Mouse (Mus musculus): ENCODE results near the gene Madd.
"Not testable (repeated sequence)": the region's sequence is repeated elsewhere in the genome, so short reads cannot be mapped to it uniquely, and the experiment has no call there.

Gene Madd

DNA sequence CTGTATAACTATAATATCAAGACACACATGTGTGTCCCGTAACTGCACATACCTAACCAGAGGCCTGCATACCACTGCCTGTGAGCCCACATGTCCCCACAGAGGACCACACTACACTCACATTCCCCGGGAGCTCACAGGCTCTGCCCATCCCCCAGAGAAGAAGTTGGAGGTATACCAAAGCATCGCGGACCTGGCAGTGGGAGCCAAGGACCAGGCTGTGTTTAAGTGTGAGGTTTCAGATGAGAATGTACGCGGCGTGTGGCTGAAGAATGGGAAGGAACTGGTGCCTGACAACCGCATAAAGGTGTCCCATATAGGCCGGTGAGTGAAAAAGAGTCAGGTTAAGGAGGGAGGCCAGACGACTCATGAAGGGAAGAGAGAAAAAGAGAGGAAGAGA, 58.5 kb downstream of the Madd start:
- no peak for DNase-seq (ENCODE audit: low read depth, low spot score)

DNA sequence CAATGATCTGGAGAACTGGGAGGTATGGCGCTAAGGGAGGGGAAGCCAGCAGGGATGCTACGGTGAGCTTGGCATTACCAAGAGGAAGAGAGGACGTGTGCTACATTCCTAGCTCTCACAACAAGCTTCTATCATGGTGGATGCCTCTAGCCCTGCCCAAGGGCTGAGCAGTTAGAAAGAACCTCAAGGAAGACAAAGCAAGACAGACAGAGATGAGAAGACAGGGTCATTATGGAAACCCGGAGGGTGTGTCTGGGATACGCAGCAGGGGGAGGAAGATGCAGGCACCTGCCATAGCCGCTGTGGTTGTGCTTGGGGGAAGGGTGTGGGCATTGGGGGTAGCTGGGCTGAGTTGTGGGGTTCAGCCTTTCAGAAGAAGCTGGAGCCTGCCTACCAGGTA, 60.1 kb downstream of the Madd start:
- DNase-seq (ENCODE audit: low read depth, low spot score): peak; percentile 46

DNA sequence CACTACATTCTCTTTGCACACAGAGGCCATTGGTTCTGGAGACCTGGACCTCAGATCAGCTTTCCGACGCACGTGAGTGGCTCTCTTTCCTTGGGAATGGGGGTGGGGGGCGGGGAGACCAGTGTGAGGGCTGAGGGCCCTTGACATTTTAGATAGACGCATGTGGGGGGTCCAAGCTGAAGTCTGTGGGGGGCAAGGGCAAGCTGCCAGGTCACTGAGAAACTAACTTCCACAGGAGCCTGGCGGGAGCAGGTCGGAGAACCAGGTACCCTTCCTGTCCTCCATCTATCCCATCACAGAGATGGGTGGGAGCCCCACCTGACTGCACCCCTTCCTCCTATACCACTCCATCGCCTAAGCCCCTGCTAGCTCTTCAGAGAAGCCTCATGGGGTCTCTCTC, 62.1 kb downstream of the Madd start:
- DNase-seq (ENCODE audit: low read depth, low spot score): no peak

DNA sequence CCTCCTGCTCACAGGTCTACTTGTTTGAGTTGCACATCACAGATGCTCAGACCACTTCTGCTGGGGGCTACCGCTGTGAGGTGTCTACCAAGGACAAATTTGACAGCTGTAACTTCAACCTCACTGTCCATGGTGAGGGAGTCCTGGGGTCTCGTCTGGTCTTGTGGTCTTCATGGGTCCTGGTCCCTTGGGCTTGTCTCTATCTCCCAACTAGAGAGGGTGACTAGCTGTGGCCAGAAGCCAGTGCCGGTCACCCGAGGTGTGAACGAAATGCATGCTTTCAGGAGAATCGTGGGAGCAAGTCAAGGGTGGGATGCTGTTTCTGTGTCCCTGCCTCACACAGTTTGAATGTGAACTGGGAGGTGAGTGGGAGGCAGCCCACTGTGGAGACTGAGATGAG, 62.6 kb downstream of the Madd start:
- no peak for DNase-seq (ENCODE audit: low read depth, low spot score)

DNA sequence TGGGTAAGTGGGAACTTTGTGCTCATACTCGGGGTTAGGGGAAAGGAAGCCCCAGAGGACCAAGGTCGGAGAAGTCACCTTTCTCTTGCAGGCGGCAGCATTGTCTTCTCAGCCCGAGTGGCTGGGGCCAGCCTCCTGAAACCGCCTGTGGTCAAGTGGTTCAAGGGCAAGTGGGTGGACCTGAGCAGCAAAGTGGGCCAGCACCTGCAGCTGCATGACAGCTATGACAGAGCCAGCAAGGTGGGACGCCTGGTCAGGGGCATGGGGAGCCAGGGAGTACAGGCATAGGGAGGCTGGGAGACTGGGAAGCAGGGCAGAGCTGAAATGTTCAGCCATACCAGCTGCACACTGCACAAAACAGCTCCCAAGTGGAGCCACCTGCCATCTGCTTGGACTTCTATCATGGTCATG, 63.4 kb downstream of the Madd start:
- DNase-seq (ENCODE audit: low read depth, low spot score): no peak

DNA sequence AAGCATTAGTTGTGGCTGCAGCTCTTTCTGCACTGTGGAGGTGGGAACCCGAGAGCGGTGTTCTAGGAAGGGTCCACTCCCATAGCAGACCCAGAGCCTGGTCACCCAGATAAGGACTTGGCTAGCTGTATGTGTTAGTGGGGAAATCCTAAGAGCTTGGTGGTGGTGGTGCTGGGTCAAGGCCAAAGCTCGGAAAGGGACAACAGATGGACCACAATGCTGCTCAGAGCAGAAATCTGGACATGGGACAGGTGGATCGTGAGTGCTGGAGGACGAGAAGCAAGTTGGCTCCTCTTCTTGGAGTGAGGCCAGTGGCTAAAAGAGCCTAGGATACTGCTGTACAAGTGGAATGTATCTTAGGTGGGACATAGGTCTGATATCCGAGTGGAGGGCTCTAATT, 64.1 kb downstream of the Madd start:
- DNase-seq (ENCODE audit: low read depth, low spot score): no peak

DNA sequence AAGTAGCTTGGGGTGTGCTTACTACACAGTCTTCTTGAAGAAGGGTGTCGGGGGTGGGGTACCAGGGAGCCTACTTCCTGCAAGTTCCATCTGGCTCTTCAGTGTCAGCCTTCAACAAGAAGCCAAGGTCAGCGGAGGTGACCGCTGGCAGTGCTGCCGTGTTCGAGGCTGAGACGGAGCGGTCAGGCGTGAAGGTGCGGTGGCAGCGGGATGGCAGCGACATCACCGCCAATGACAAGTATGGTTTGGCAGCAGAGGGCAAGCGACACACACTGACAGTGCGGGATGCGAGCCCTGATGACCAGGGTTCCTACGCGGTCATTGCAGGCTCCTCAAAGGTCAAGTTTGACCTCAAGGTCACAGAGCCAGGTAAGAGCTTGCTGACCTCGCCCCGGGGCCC, 64.6 kb downstream of the Madd start:
- DNase-seq (ENCODE audit: low read depth, low spot score): no peak

DNA sequence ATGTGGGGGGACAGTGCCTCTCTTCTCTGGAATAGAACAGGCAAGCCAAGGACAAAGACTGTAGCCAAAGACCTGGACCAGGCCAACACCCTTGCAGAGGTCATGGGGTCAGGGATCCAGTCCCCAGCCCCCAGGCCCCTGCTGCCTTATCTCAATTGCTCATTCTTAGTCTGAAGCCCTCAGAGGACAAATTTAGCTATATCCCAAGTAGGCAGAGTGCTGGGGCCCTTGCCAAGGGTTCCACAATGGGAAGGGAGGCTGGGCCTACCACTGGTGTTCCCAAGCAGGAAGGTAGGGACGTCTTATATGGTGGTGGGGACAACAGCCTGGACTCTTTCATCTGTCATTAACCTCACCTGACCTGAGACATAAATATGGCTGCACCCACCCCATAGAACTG, 65.0 kb downstream of the Madd start:
- no peak for DNase-seq (ENCODE audit: low read depth, low spot score)

DNA sequence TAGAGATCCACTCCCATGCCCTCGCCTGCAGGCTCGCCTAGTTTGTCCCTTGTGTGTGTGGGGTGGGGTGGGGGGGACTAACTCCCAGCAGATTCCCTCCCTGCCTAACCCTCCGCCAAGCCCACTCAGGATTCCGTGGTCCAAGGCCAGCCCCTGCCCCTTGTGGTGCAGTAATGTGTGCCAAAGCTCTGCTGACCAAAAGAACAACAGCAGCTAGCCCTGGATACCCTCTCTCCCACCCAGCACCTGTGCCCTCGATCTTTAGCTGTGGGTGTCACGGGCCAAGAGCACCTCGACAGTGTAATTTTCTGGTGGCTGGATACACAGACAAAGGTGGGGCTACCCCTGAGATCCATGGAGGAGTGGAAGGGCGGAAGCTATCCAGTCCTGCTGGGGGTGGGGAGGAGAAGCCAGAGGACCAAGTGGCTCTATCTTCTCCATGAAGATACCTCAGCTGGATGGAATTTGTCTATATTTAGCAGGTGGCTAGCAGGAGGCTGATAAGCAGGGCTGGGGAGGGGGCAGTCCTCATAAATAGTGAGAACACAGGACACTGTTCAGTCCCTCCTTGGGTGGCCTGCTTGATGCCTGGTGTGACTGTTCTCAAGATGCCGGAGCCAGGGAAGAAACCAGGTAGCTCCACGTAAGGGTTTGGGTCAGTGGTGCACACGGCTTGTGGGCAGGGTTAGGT, 65.9 kb downstream of the Madd start, which contains the start of gene Mybpc3:
Gene Mybpc3, plus strand, starts transcription at position 560 of the 691 bp plus-strand sequence.
- DNase-seq (ENCODE audit: low read depth, low spot score): no peak

DNA sequence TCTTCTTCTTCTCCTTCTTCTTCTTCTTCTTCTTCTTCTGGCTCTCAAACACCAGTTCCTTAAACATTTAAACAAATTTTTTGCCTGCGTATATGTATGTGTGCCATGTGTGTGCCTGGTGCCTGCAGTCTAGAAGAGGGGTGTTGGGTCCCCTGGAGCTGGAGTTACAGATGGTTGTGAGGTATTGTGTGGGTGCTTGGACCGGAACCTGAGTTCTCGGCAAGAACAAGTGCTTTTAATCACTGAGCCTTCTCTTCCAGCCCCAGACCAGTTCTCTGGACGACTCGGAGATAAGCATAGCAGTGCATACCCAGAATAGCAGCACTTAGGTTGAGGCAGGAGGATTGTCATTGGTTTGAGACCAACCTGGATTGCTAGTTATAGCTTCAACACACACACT, 66.8 kb downstream of the Madd start:
- DNase-seq (ENCODE audit: low read depth, low spot score): no peak

DNA sequence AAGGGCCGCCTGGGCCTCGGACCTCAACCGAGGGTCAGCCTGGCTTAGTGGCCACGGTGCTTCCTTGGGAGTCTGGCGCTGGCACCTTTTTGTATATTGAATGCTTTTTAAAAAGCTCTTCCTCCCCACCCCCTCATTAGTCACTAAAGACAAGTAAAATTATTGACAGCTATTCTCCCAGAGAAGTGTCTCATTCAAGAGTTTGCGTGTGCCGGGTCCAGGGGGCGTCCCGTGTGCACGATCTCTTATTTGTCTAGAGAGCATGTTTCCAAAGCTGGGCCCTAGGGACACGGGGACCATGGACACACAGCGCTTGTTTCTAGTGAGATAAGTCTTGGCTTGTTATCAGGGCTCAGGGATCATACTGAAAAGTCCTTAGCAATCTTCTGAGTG, 68.1 kb downstream of the Madd start:
- DNase-seq (ENCODE audit: low read depth, low spot score): no peak

DNA sequence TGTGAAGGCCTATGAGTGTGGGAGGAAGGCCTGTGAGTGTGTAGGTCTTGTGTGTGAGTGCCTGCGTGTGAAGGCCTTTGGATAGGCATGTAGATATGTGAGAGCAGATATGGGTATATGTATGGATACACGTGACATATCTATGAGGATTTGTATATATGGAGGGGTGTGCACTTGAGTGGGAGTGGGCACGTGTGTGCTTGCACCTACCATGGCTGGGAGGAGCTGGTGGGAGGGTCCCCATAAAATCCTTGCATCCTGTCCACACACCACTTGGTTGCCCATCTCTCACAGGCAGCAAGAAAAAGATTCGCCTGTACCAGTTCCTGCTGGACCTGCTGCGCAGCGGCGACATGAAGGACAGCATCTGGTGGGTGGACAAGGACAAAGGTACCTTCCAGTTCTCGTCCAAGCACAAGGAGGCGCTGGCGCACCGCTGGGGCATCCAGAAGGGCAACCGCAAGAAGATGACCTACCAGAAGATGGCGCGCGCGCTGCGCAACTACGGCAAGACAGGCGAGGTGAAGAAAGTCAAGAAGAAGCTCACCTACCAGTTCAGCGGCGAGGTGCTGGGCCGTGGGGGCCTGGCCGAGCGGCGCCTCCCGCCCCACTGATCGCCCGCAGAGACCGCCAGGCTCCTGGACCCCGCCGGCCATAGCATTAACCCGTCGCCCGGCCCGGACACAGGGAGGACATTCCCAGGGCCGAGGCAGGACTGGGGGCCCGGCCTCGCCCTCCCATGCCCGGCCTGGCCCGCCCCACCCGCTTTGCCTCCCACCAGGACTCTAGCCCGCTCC, 68.7 kb downstream of the Madd start:
- DNase-seq (ENCODE audit: low read depth, low spot score): peak; percentile 94

DNA sequence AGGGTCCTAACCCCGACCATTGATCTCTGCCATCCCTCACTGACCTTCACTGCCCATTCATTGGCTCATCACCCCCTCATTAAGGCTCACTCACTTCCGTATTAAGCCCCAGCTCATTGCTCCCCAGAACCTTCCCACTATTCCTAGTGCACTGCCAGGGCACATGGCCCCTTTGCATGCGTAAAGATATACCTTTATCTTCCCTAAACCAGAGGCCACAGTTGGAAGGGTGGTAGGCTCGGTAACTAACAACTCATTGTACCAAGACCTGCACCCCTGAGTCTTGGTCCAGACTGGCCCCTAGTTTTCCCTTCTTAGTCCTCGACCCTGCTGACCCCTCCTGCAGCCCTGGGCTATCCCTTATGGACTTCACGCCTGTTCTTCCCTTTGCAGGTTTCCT, 69.8 kb downstream of the Madd start:
- no peak for DNase-seq (ENCODE audit: low read depth, low spot score)

DNA sequence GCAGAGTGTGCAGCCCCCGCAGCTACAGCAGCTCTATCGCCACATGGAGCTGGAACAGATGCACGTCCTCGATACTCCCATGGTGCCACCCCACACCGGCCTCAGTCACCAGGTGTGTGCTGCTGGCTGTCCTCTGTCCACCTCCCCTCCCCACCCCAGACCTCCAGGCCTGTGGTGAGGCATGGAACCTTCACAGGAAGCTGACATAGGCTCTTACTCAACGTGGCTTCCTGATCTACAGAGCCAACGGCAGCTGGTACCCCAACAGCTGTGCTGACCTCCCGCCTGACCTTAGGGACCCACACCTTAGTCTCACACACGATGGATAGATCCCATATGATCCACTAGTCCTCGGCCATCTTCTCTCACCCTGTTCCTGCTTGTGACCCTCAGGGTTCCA, 70.3 kb downstream of the Madd start:
- DNase-seq (ENCODE audit: low read depth, low spot score): no peak

DNA sequence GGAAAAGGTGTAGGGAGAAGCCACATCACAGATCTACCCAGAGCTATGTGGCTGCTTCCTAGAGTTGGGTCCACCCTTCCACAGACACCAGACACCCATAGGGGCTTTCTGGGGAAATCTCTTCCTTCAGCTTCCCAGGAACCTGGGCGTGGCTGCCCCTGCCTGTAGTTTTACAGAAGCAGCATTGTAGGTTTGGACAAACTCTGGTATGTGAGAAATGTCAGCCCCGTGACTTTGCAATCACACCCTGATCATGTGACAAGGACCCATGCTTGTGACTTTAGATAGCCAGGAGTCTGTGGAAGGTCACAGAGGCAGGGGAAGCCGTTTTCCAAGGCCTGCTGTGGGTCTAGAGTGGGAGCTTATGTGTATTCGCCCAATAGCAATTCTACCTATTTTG, 71.1 kb downstream of the Madd start:
- peak; percentile 80 for DNase-seq (ENCODE audit: low read depth, low spot score)

DNA sequence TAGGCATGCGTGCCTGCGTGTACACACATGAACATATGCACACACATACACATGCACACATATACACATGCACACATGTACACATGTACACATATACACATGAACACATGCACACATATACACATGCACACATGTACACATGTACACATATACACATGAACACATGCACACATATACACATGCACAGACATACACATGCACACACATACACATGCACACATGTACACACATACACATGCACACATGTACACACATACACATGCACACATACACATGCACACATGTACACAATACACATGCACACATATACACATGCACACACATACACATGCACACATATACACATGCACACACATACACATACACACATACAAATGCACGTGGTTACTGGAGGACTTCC, 71.8 kb downstream of the Madd start:
- not testable (repeated sequence) for DNase-seq (ENCODE audit: low read depth, low spot score)

DNA sequence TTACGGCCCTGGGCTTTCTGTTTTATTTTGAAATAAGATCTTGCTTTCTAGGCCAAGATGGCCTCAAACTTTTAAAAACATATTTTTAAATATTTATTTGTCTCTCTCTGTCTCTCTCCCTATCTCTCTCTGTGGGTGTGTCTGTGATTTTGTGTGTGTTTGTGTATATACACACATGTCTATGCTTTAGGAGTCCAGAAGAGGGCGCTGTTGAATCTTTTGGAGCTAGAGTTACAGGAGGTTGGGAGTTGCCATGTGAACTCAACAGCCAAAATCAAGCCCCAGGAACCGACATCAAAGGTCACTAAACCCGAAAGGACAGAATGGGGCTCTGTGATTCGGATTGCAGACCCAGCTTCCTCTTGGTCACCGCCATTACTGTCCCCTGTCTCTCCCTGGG, 73.2 kb downstream of the Madd start:
- peak; percentile 72 for DNase-seq (ENCODE audit: low read depth, low spot score)

DNA sequence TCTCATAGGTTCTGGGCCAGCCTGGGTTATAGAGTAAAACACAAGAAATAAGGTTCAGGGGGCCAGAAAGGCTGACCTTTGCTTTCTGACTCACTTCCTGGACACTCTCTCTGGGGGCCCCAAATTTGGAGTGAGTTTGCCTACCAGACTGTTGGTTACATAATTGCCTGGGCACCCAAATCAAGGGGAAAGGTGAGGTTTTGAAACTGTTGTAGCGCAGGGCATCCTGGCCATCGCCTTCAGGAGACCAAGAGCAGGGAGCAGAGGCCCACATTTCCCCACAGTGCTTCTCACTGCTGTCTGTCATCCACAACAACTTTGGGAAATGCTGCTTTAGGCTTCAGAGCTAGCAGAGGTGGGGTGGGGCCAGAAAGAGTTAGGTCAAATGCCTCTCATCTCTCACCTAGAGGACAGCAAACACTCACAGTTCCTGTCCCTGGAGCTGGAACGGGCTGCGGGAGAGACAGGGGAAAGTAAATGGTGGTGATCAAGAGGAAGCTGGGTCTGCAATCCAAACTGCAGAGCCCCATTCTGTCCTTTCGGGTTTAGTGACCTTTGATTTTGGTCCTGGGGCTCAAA, 73.7 kb downstream of the Madd start:
- no peak for DNase-seq (ENCODE audit: low read depth, low spot score)

DNA sequence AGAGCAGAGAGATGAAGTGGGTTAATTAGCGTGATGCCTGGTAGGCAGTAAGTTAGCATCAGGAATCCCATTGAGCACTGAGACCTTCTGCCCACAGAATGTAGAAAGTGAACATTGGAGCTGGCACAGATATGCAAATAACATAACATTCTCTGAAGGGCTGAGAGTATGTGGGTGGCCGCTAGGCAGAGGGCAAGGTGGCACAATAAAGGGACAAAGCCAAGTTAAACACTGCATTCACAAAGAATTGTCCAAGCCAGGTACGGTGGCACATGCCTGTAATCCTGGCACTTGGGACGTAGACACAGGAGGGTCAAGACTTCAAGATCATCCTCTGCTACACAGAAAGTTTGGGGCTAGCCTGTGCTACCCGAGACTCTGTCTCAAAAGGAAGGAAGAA, 74.4 kb downstream of the Madd start:
- no peak for DNase-seq (ENCODE audit: low read depth, low spot score)

DNA sequence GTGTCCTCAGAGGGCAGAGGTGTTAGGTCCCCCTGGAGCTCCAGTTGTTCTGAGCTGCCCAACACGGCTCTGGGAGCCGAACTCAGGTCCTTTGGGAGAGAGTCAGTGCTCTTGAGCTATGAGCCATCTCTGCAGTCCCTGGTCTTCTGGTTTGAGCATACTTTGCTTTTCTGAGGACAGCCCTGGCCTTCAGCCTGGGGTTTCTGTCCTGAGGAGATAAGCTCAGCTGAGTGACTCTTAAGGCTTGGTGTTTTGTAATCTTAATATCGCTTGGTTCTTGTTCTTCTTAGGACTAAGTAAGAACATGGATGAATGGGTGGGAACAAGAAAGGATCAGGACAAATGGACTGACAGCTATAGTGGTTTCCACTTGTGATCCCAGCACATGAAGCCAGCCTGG, 75.5 kb downstream of the Madd start:
- no peak for DNase-seq (ENCODE audit: low read depth, low spot score)

DNA sequence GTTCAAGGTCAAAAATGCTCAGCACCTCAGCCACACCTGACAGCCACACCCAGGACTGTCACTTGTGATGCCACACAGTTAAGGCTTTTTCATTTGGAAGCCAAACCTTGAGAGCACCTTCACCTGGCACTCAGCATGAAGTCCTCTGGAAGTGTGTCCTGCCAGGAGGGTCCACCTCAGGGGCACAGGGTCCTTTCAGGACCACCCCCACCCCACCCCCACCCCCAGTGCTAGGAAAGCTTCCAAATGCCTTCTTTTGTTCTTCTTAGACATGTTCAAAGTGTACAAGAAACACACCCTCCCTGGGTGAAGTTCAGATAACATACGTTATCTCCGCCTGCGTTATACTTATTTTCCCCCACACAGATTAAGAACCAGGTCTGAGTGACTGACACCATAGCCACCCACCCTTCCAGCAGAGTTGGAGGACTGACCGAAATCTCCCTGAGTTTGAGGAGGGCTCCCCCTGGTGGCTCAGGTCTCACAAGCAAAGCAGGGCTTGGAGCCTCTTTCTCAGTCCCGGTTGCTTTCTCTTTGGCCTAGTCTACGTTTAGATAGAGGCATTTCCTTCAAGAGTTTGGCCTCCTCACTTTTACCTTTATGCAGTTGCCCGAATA, 82.4 kb downstream of the Madd start:
- DNase-seq (ENCODE audit: low read depth, low spot score): peak; percentile 85

DNA sequence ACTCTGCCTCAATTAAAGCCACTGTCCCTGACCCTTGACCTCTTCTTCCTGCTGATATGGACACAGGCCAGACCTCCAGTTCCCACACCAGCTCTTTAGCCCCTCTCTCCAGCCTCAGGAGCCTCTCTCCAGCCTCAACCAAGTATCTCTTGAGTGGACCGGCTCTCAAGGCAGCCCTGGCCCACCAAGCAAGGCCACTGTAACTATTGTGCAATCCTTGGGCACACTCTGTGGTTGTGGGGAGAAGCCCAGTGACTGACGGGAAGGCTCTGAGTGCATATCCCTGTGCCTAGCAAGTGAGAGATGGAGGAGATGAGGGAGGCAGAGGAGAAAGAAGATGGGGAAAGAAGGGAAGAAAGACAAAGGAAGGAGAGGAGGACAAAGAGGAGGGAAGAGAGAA, 85.5 kb downstream of the Madd start:
- no peak for DNase-seq (ENCODE audit: low read depth, low spot score)

DNA sequence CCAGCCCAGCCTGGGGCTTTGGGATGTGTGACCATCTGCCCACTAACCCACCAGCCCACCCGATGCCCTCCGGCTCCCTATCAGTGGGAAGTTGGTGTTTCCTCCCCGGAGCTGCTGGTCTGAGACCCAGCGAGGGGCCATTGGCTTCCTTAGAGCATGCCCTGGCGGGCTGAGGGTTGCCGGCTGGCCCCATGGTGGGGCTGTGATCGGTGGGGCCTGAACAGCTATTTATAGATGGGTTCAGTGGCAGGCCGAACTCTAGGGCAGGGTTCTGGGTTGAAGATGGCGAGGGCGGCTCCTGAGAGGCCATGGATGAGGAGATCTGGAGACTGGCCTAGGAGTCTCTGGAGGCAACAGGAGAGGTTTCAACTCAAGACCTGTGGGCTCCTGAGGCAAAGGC, 86.6 kb downstream of the Madd start:
- DNase-seq (ENCODE audit: low read depth, low spot score): no peak

All from ES-CJ7 (cell line).